Mouse (Mus musculus): Measurements from ENCODE around the gene Nrd1. TPM values are rescaled to one million over a fixed set of nuclear protein-coding genes. Genes with fewer than 3 reads are reported as not detected.

The Nrd1 gene
- polyA plus RNA-seq, 1 experiment from 2014 or later: 37.3 TPM

GRCm38 (mm10) chr4:109094269-109094668 lies 93.8 kb downstream of the Nrd1 start:
- ATAC-seq (ENCODE audit: low read depth) (no peak), DNase-seq (no peak)
- 48% methylated on average over 2 of the region's 2 CpGs for WGBS (ENCODE audit: insufficient replicate concordance)
- H3K4me3 ChIP-seq (replicated peaks): no peak overlapping the region
- peaks cover 12% of the 10 kb centered on the region; the same call in 1 of the 2 replicates for H3K36me3 ChIP-seq
- H3K4me2 ChIP-seq: no peak overlapping the region
- H3K9ac ChIP-seq: no peak overlapping the region
- H3K27me3 ChIP-seq: no peaks in the 10 kb centered on the region
- peaks cover 62% of the 10 kb centered on the region for H3K4me1 ChIP-seq (replicated peaks)
- H3K9me3 ChIP-seq (replicated peaks): no peaks in the 10 kb centered on the region
- no peak overlapping the region for H3K27ac ChIP-seq

GRCm38 (mm10) chr4:109098861-109099260 lies 98.4 kb downstream of the Nrd1 start:
- DNase-seq (no peak), ATAC-seq (ENCODE audit: low read depth) (peak; percentile 94)
- Histone ChIP-seq H3K9ac (no peak overlapping the region), H3K4me1 (replicated peaks) (peaks cover 38% of the 10 kb centered on the region), H3K27me3 (no peaks in the 10 kb centered on the region), H3K9me3 (replicated peaks) (no peaks in the 10 kb centered on the region), H3K36me3 (peaks cover 23% of the 10 kb centered on the region), H3K4me2 (peak overlapping the region; percentile 39), H3K4me3 (replicated peaks) (no peak overlapping the region), H3K27ac (peak overlapping the region; percentile 40)
- WGBS (ENCODE audit: insufficient replicate concordance): 67% methylated on average over 3 of the region's 3 CpGs

- Histone ChIP-seq H3K4me2 (no peak overlapping the region), H3K9ac (no peak overlapping the region), H3K4me1 (replicated peaks) (peaks cover 30% of the 10 kb centered on the region), H3K27me3 (no peaks in the 10 kb centered on the region), H3K9me3 (replicated peaks) (no peaks in the 10 kb centered on the region), H3K36me3 (peaks cover 10% of the 10 kb centered on the region), H3K27ac (no peak overlapping the region), H3K4me3 (replicated peaks) (no peak overlapping the region)
- WGBS (ENCODE audit: insufficient replicate concordance): 51% methylated on average over 5 of the region's 5 CpGs
- DNase-seq (no peak), ATAC-seq (ENCODE audit: low read depth) (no peak)
Observed at GRCm38 (mm10) chr4:109102574-109102973, 102.1 kb downstream of the Nrd1 start.

GRCm38 (mm10) chr4:109103145-109103883 lies 102.9 kb downstream of the Nrd1 start:
- Histone ChIP-seq H3K36me3 (peaks cover 10% of the 10 kb centered on the region), H3K4me1 (replicated peaks) (peaks cover 30% of the 10 kb centered on the region), H3K27ac (no peak overlapping the region), H3K4me3 (replicated peaks) (no peak overlapping the region), H3K9ac (no peak overlapping the region), H3K9me3 (replicated peaks) (no peaks in the 10 kb centered on the region), H3K4me2 (no peak overlapping the region), H3K27me3 (no peaks in the 10 kb centered on the region)
- no peak for ATAC-seq (ENCODE audit: low read depth)
- no peak for DNase-seq
- WGBS (ENCODE audit: insufficient replicate concordance): 48% methylated on average over 9 of the region's 9 CpGs

- Histone ChIP-seq H3K4me1 (replicated peaks) (peaks cover 20% of the 10 kb centered on the region), H3K9ac (no peak overlapping the region), H3K27me3 (no peaks in the 10 kb centered on the region), H3K4me2 (no peak overlapping the region), H3K9me3 (replicated peaks) (no peaks in the 10 kb centered on the region), H3K36me3 (peaks cover 9% of the 10 kb centered on the region), H3K27ac (no peak overlapping the region), H3K4me3 (replicated peaks) (no peak overlapping the region)
- DNase-seq (no peak), ATAC-seq (ENCODE audit: low read depth) (no peak)
Observed at GRCm38 (mm10) chr4:109105254-109105653, 104.8 kb downstream of the Nrd1 start.

GRCm38 (mm10) chr4:109106034-109106433 lies 105.6 kb downstream of the Nrd1 start:
- no peak for DNase-seq
- H3K27ac ChIP-seq: no peak overlapping the region
- H3K4me3 ChIP-seq (replicated peaks): no peak overlapping the region

GRCm38 (mm10) chr4:109106594-109106993 lies 106.1 kb downstream of the Nrd1 start:
- Histone ChIP-seq H3K9me3 (replicated peaks) (no peaks in the 10 kb centered on the region), H3K27me3 (no peaks in the 10 kb centered on the region), H3K4me3 (replicated peaks) (no peak overlapping the region), H3K9ac (no peak overlapping the region), H3K4me1 (replicated peaks) (peaks cover 22% of the 10 kb centered on the region), H3K36me3 (peaks cover under 1% of the 10 kb centered on the region; the same call in 1 of the 2 replicates), H3K27ac (no peak overlapping the region), H3K4me2 (no peak overlapping the region)
- ATAC-seq (ENCODE audit: low read depth) (no peak), DNase-seq (no peak)

More at GRCm38 (mm10) chr4:109106034-109106433, 105.6 kb downstream of the Nrd1 start:
- Histone ChIP-seq H3K9ac (no peak overlapping the region), H3K36me3 (peaks cover 5% of the 10 kb centered on the region; the same call in 1 of the 2 replicates), H3K9me3 (replicated peaks) (no peaks in the 10 kb centered on the region), H3K4me2 (no peak overlapping the region), H3K4me1 (replicated peaks) (peaks cover 19% of the 10 kb centered on the region), H3K27me3 (no peaks in the 10 kb centered on the region)
- WGBS (ENCODE audit: insufficient replicate concordance): 64% methylated on average over 3 of the region's 3 CpGs
- no peak for ATAC-seq (ENCODE audit: low read depth)

GRCm38 (mm10) chr4:109109012-109109411 lies 108.6 kb downstream of the Nrd1 start:
- Histone ChIP-seq H3K36me3 (no peaks in the 10 kb centered on the region), H3K9ac (no peak overlapping the region), H3K27ac (no peak overlapping the region), H3K4me1 (replicated peaks) (peaks cover 25% of the 10 kb centered on the region), H3K4me3 (replicated peaks) (no peak overlapping the region), H3K9me3 (replicated peaks) (no peaks in the 10 kb centered on the region), H3K4me2 (no peak overlapping the region), H3K27me3 (no peaks in the 10 kb centered on the region)
- 70% methylated on average over 6 of the region's 6 CpGs for WGBS (ENCODE audit: insufficient replicate concordance)
- no peak for DNase-seq
- ATAC-seq (ENCODE audit: low read depth): no peak

GRCm38 (mm10) chr4:109109686-109110085 lies 109.2 kb downstream of the Nrd1 start:
- ATAC-seq (ENCODE audit: low read depth): no peak
- H3K9ac ChIP-seq: no peak overlapping the region
- 84% methylated on average over 10 of the region's 10 CpGs for WGBS (ENCODE audit: insufficient replicate concordance)

GRCm38 (mm10) chr4:109110978-109111377 lies 110.5 kb downstream of the Nrd1 start:
- no peak for DNase-seq

More at GRCm38 (mm10) chr4:109109686-109110085, 109.2 kb downstream of the Nrd1 start:
- H3K4me1 ChIP-seq (replicated peaks): peaks cover 32% of the 10 kb centered on the region
- H3K4me3 ChIP-seq (replicated peaks): no peak overlapping the region
- no peak overlapping the region for H3K4me2 ChIP-seq
- H3K27me3 ChIP-seq: no peaks in the 10 kb centered on the region
- no peak for DNase-seq
- H3K27ac ChIP-seq: no peak overlapping the region
- no peaks in the 10 kb centered on the region for H3K36me3 ChIP-seq
- H3K9me3 ChIP-seq (replicated peaks): no peaks in the 10 kb centered on the region

More at GRCm38 (mm10) chr4:109110978-109111377, 110.5 kb downstream of the Nrd1 start:
- H3K27me3 ChIP-seq: no peaks in the 10 kb centered on the region
- no peak for ATAC-seq (ENCODE audit: low read depth)
- H3K4me2 ChIP-seq: no peak overlapping the region
- peaks cover 33% of the 10 kb centered on the region for H3K4me1 ChIP-seq (replicated peaks)
- H3K4me3 ChIP-seq (replicated peaks): no peak overlapping the region
- WGBS (ENCODE audit: insufficient replicate concordance): 76% methylated on average over 2 of the region's 2 CpGs
- H3K27ac ChIP-seq: no peak overlapping the region
- H3K9me3 ChIP-seq (replicated peaks): no peaks in the 10 kb centered on the region
- H3K9ac ChIP-seq: no peak overlapping the region
- no peaks in the 10 kb centered on the region for H3K36me3 ChIP-seq

All from liver, embryonic 13.5 days (tissue).